Mouse (Mus musculus) embryonic stem cell, embryonic (primary cell): ENCODE results near the gene Kcnrg.

Experiments used
- CTCF ChIA-PET, 4 experiments: fragments of 300-600 bp in 2 of 4; fragments of 350-600 bp in 2 of 4; sonication (Branson Sonifier 250); formaldehyde crosslinking; loops; one replicate each; lab custom pipeline; 2022; ENCODE audit warnings: inconsistent platforms in 2 of 4; lab: Charles Lee
- POLR2A ChIA-PET, 4 experiments: fragments of 300-600 bp in 2 of 4; fragments of 350-600 bp in 2 of 4; sonication (Branson Sonifier 250); formaldehyde crosslinking; loops; one replicate each; lab custom pipeline; 2022; ENCODE audit warnings: antibody characterized with exemption in 4 of 4, inconsistent platforms in 1 of 4; lab: Charles Lee

Gene Kcnrg

DNA sequence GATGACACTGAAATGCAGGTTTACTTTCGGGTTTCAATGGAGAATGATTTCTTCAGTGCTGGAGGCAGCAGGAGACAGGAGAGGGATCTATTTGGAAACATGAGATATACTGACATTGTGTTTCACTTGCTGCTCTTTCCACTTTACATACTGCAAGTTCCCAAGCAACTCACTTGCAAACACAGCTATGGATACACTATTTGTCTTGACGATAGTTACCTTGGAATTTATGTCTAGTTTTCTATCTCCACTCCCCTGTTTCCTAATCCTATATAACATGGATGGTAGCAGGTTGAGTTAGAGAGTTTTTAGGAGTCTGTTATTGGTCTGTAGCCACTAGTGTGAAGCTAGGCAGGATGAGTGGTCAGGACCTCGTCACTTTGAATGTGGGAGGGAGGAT is at the start of gene Kcnrg:
Kcnrg (plus strand) TSS at position 301 of the 400 bp plus-strand sequence.
- POLR2A ChIA-PET, result interaction anchor here in 3 of 4 experiments (0.7 to 2.5 kb wide), 9 partner anchors 9 to 41 kb away, joined by 3 to 13 read pairs (median 3); partner anchors contain the start of gene Trim13 (in 3 of the 3)

DNA sequence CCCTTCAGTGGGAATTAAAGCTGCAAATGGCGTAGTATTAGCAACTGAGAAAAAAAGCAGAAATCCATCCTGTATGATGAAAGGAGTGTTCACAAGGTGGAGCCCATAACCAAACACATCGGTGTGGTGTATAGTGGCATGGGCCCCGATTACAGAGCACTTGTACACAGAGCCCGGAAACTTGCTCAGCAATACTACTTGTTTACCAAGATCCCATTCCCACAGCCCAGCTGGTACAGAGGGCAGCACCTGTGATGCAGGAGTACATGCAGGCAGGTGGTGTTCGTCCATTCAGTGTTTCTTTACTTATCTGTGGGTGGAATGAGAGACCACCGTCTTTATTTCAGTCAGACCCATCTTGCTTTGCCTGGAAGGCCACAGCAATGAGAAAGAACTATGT is 48.4 kb upstream of the Kcnrg start:
- ChIA-PET CTCF (no interaction called here), POLR2A (no interaction called here)

More for the DNA sequence above, at the start of gene Kcnrg:
- CTCF ChIA-PET, result no interaction called here

DNA sequence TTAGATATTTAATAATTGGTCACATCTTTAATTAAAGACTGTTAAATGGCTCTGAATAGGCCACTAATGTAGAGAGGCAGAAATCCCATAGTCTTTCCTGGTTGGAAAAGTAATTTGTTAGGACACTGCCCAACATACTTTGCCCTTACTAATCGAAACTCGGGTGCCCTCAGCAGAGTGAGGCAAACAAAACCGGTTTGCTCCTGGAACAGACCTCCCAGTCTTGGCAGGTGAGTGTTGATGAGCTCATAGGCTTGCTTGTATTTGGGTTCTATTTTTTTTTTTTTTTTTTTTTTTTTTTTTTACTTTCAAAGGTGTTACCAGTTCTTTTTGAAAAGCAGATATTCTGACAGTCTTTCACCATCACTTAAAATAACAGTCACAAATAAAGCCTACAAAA is 47.4 kb upstream of the Kcnrg start:
- POLR2A ChIA-PET, result interaction anchor here in 3 of 4 experiments (0.6 to 1.5 kb wide), 6 partner anchors 11 to 1412 kb away, joined by 3 to 9 read pairs (median 4); no protein-coding TSS in a partner anchor
- CTCF ChIA-PET, result interaction anchor here in 3 of 4 experiments (0.6 to 0.7 kb wide), 3 partner anchors 39 to 796 kb away, joined by 3 to 6 read pairs (median 6); no protein-coding TSS in a partner anchor

DNA sequence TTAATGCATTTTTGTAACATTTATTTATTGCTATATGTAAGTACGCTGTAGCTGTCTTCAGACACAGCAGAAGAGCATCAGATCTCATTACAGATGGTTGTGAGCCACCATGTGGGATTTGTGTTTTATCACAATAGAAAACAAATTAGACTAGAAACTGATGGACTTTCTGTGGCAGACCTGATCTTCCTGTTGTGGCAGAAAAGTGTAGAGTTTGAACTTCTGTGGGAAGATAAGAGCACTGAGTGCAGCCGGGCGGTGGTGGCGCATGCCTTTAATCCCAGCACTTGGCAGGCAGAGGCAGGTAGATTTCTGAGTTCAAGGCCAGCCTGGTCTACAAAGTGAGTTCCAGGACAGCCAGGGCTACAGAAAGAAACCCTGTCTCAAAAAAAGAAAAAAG is 41.0 kb upstream of the Kcnrg start:
- ChIA-PET CTCF (interaction anchor here in 1 of 4 experiments (0.6 kb wide), 1 partner anchor 235 kb away, joined by 3 read pairs; no protein-coding TSS in a partner anchor), POLR2A (interaction anchor here in 1 of 4 experiments (0.6 kb wide), 1 partner anchor 116 kb away, joined by 3 read pairs; no protein-coding TSS in a partner anchor)

DNA sequence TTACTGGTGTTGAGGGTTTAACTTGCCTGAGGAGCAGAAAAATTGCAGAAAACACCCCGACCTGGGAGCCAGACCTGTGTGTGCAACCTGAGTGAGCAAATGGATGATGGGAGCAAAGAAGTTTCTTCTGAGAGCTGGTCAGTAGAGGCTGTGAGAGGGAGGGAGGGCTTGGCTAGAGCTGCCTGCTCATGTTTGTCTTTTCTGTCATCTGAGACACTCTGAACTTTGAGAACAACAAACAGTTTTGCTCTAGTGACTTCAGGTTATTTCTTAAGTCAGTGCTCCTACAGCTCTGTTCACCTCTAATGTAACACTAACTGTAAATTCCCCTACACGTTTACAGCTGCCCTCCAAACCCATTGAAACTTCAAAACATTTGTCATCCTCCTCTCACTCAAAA is 37.9 kb upstream of the Kcnrg start:
- ChIA-PET CTCF (interaction anchor here in 1 of 4 experiments (1.9 kb wide), 1 partner anchor 473 kb away, joined by 5 read pairs; no protein-coding TSS in a partner anchor), POLR2A (interaction anchor here in 2 of 4 experiments (0.7 to 1.8 kb wide), 2 partner anchors 8 to 238 kb away, joined by 3 to 6 read pairs; no protein-coding TSS in a partner anchor)

DNA sequence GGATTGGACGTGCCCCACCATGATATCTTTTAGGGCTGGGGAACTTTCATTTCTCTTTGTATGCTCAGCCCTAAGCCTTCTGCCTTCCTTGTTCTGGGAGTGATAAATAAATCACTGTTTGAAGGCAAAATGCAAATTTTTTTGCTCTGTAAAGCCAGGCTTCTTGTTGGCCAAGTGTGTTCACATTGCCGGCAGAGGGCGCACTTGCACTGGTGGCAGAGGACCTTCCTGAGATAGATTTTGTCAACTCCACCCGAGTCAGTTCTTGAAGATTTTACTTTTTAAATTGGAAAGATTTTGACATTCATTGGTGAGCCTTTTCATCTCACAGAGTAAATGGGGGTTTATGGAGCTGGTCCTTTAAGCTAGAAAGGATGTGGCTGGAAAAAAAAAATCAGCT is 35.9 kb upstream of the Kcnrg start:
- POLR2A ChIA-PET, result interaction anchor here (0.7 to 1.6 kb wide), 12 partner anchors 11 to 390 kb away, joined by 3 to 6 read pairs (median 4); partner anchors contain the start of genes Trim13 (in 2 of the 4) and Spryd7 (in 1 of the 4)

DNA sequence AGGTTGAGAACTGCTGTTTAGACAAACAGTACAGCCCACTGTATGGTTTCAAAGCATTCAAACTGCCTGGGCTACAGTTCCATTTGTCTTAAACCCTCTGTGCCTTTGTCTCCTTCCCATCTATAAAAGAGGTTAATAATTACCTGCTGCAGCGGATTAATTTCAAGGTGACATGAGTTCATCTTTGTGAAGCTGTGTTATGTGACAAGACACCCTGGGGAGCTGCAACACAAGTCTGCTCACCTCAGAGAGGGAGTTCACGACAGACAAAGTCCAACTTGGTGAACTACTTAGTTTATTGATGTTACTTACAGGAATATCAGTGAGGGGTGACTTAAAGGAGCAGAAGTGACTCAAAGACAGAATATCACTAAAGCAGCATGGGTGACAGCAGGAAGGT is 35.1 kb upstream of the Kcnrg start:
- ChIA-PET CTCF (interaction anchor here in 2 of 4 experiments (0.6 to 2.0 kb wide), 5 partner anchors 15 to 885 kb away, joined by 3 to 8 read pairs (median 4); partner anchors contain the start of genes Spryd7 (in 1 of the 2) and Trim13 (in 1 of the 2)), POLR2A (interaction anchor here in 2 of 4 experiments (1.1 to 1.6 kb wide), 5 partner anchors 16 to 76 kb away, joined by 3 to 6 read pairs (median 4); partner anchors contain the start of genes Spryd7 (in 1 of the 2) and Trim13 (in 1 of the 2))

More for the DNA sequence above, 35.9 kb upstream of the Kcnrg start:
- CTCF ChIA-PET, result interaction anchor here in 3 of 4 experiments (0.6 to 2.0 kb wide), 11 partner anchors 14 to 886 kb away, joined by 3 to 8 read pairs (median 4); partner anchors contain the start of genes Spryd7 (in 2 of the 3) and Trim13 (in 1 of the 3)

DNA sequence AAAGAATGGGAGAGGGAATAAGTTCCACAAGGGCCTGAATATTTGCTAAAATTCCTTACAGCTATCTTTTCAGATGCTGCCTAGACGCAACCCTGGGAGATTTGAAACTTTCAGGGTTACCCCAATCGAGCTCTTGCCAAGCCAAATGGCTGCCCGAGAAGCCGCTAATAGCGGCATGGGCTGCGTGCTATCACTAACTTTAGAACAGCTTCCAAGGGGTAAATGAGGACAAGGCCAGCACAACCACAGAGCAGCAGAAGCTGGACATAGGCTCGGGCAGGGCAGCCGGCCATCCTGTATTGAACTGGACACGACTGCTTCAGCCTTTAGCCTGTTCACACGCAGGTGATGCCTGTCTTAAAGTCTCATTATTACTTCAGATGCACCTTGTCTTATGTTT is 32.2 kb upstream of the Kcnrg start:
- POLR2A ChIA-PET, result interaction anchor here in 3 of 4 experiments (0.7 to 4.2 kb wide), 12 partner anchors 15 to 144 kb away, joined by 3 to 19 read pairs (median 4); partner anchors contain the start of genes Trim13 (in 3 of the 3) and Spryd7 (in 2 of the 3)

DNA sequence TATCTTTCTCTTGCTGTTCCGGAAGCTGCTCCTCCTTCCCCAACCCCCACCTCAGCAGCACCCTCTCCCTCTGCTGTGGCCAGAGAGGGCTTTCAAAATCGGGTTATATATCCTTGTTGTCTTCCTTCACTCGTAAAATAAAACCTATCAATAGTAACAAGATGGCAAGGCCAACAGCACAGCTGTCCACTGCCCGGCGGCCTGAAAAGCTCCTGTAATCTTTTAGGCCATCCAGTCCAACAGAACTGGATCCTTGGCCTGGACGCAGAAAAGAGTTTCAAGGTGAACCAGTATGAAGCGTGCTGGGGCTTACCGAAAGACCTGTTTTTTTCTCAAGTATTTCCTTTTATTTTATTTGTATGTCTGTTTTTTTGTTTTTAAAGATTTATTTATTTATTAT is 31.3 kb upstream of the Kcnrg start:
- ChIA-PET CTCF (interaction anchor here in 1 of 4 experiments (1.4 kb wide), 1 partner anchor 11 kb away, joined by 4 read pairs; no protein-coding TSS in a partner anchor), POLR2A (interaction anchor here in 3 of 4 experiments (0.7 to 4.2 kb wide), 15 partner anchors 8 to 113 kb away, joined by 3 to 19 read pairs (median 4); partner anchors contain the start of genes Spryd7 (in 3 of the 3), Trim13 (in 3 of the 3) and Kcnrg (in 1 of the 3))

More for the DNA sequence above, 32.2 kb upstream of the Kcnrg start:
- CTCF ChIA-PET, result interaction anchor here in 3 of 4 experiments (0.7 to 1.4 kb wide), 3 partner anchors 10 to 20 kb away, joined by 3 to 4 read pairs (median 4); no protein-coding TSS in a partner anchor

DNA sequence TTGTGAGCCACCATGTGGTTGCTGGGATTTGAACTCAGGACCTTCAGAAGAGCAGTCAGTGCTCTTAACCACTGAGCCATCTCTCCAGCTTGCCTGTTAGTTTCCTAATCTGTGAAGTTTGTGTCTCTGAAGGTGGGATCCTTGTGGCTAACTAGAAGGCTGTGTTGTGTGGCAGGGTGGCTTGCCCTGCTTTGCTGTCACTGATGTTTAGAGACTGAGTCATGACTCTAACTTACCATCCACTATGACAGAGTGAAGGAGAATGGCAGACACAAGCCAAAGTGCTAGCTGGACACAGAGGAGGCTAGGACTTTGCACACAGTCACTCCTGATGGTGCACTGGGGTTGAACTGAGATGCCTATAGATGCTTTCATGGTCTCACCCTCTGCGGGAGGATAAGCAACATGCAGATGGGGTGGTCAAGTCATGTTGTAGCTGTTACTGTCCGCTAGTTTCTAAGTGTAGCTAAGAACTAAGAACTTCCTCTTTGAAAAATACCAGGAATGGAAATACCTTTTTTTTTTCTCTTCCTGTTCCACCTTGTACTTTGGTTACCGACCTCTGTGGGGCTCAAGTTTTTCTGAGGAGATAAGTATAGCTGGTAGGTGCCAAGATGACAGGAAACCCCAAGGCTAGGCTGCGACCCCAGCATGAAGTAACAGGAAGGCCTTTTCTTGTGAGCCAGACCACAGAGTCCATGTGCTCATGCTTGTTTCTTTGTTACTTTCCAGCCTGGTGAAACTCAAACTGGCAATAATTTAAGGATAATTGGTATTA is 17.8 kb upstream of the Kcnrg start:
- POLR2A ChIA-PET, result interaction anchor here in 2 of 4 experiments (0.5 to 1.4 kb wide), 6 partner anchors 9 to 424 kb away, joined by 3 to 7 read pairs (median 4); partner anchors contain the start of gene Trim13 (in 2 of the 2)
- CTCF ChIA-PET, result interaction anchor here in 2 of 4 experiments (0.6 to 0.9 kb wide), 2 partner anchors 15 to 273 kb away, joined by 3 to 8 read pairs; no protein-coding TSS in a partner anchor

DNA sequence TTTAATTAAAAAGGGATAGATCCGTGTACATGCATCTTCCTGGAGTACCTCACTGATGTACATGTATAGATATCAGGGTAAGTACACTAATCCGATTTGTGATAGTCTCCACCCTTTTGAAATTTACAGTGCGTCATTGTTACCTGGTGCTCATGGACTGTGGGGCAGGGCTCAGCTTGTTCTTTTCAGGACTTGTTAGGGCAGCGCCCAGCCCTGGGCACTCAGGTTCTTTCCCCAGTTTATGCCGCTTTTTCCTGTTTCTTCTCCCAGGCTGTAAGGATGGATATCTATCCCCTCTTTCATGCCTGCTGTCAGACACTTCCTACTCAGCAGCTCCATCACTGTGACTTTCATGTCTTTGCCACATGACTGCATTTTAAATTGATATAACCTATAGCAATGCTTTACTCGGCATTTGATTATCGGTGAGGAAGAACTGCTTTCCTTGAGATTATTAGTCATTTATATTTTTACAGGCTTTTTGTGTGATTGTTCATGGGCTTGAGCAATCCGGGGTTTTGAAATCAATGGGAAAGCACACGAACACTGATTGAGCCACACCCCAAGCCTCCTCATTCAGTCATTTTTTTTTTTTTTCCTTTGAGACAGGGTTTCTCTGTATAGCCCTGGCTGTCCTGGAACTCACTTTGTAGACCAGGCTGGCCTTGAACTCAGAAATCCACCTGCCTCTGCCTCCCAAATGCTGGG is 10.4 kb upstream of the Kcnrg start:
- POLR2A ChIA-PET, result interaction anchor here in 3 of 4 experiments (0.5 to 2.6 kb wide), 21 partner anchors 10 to 783 kb away, joined by 3 to 45 read pairs (median 5); partner anchors contain the start of genes Kcnrg (in 1 of the 3) and Spryd7 (in 1 of the 3)

DNA sequence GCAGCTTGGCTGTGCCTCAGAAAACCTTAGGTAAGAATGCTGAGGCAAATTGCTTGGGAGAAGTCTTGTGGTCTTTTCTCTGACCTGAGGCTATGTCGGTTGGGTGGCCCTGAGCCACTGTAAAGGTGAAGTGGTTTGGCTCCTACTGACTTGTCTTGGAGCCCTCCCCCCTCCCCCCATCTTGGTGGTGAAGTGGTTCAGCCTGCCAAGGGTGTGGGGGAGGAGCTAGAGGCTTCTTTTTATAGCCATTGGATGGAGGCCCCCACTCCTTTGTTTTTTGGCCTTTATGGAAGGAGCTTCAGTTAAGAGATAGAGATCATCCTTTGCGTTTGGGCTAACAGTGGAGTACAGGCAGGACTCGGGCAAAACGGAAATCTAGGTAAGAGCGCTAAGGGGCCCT is 9.3 kb upstream of the Kcnrg start, which contains the start of gene Trim13:
Trim13 (plus strand) TSS at position 280 of the 400 bp plus-strand sequence.
- CTCF ChIA-PET, result interaction anchor here in 3 of 4 experiments (0.5 to 1.3 kb wide), 7 partner anchors 26 to 860 kb away, joined by 3 to 24 read pairs (median 4); no protein-coding TSS in a partner anchor
- POLR2A ChIA-PET, result interaction anchor here in 3 of 4 experiments (0.6 to 2.6 kb wide), 74 partner anchors 8 to 827 kb away, joined by 3 to 45 read pairs (median 4); partner anchors contain the start of genes Kcnrg (in 3 of the 3), Spryd7 (in 2 of the 3) and Kpna3 (in 1 of the 3)

More for the DNA sequence above, 10.4 kb upstream of the Kcnrg start:
- CTCF ChIA-PET, result interaction anchor here in 1 of 4 experiments (0.6 kb wide), 1 partner anchor 1618 kb away, joined by 3 read pairs; no protein-coding TSS in a partner anchor

DNA sequence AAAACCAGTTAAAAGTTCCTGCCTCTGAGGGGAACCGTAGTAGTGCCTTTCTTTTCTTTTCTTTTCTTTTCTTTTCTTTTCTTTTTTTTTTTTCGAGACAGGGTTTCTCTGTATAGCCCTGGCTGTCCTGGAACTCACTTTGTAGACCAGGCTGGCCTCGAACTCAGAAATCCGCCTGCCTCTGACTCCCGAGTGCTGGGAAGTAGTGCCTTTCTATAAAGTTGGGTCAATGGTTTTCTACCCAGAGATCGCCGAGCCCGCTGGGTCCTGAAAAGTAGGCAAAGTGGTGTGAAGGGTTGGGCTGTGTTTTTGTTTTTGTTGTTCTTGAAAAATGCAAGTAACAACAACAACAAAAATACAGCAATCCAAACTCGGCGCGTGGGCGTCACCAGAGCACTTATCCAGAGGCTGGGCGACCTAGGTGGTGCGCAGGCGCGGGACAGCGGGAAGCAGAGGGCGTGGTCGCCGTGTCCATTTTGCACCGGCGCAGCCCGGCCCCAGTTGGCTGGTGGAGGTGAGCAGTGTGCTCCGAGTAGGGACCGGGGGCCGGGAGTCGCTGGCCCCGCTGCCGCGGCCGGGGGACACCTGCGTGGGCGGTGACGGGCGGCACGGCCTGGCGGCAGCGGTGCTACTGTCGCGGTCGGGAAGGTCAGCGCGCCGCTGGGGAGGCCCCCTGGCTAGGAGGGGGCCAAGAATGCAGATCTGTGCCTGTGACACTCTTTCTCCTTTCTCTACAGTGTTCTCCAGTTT is 8.0 kb upstream of the Kcnrg start:
- ChIA-PET CTCF (interaction anchor here in 2 of 4 experiments (0.7 to 1.3 kb wide), 2 partner anchors 51 to 324 kb away, joined by 4 to 8 read pairs; no protein-coding TSS in a partner anchor), POLR2A (interaction anchor here (0.6 to 5.4 kb wide), 8 partner anchors 23 to 733 kb away, joined by 3 to 43 read pairs (median 7); no protein-coding TSS in a partner anchor)

DNA sequence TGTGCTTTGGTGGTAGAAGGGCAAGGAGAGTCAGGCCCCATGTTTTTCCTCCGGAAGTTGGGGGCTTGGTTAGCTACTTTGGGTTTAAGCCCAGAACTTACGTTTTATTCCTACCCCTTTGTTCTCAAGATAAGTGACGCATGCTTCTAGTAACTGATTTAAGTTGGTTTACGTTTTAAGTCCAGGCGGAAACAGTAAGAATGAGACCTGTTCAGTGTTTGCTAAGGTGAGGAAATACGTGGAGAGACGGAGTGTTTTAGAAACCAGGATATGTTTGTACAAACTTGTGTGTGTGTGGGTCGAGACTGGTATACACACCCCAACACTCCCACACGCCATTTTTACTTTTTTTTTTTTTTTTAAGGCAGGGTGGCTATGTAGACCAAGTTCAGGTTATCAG is 5.9 kb upstream of the Kcnrg start:
- ChIA-PET CTCF (no interaction called here), POLR2A (interaction anchor here in 3 of 4 experiments (0.6 to 5.4 kb wide), 14 partner anchors 9 to 851 kb away, joined by 3 to 43 read pairs (median 3); partner anchors contain the start of gene Spryd7 (in 2 of the 3))

DNA sequence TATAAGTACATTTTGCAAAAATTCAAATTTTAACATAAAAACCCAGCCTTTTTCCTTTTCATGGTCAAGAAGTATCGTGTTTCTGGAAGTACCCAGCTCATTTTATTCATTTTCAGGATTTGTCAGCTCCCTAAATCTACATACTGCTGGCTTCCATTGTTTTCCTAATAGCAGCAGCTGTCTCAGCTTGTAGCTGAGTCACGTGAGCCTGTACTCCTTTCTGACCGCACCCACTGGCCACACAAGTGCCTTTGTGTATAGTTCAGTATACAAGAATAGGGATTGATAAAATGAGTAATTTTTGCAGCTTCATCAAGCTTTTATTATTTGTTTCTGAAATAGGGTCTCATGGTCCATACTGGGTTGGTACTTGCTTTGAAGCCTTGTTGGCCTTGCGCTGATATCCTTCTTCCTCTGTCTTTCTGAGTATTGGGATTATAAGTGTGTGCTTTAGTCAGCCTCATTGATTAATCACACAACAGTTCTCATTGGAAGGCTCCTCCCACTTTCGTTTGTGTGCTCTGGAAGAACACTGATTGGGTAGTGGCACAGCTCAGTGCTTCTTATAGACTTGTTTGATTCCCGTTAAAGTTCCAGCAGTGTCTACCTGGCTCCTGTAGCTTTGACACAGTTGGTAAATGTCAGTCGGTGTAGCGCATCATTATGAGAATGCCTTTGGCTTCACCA is 4.0 kb upstream of the Kcnrg start:
- ChIA-PET POLR2A (interaction anchor here in 3 of 4 experiments (0.5 to 5.4 kb wide), 48 partner anchors 9 to 1158 kb away, joined by 3 to 43 read pairs (median 4); partner anchors contain the start of genes Spryd7 (in 2 of the 3), Dleu7 (in 1 of the 3), Ints6 (in 1 of the 3) and Kpna3 (in 1 of the 3)), CTCF (interaction anchor here in 3 of 4 experiments (0.5 to 1.5 kb wide), 3 partner anchors 78 to 621 kb away, joined by 3 to 5 read pairs (median 3); no protein-coding TSS in a partner anchor)
